Mouse (Mus musculus) NIH3T3 (cell line): ENCODE results near the gene Grsf1.

ENCODE experiments used
- DNase-seq: peaks from one replicate; pipeline ENCODE4 v3.0.0-alpha.2; 2012; ENCODE audit warnings: low read depth

Grsf1 gene

DNA sequence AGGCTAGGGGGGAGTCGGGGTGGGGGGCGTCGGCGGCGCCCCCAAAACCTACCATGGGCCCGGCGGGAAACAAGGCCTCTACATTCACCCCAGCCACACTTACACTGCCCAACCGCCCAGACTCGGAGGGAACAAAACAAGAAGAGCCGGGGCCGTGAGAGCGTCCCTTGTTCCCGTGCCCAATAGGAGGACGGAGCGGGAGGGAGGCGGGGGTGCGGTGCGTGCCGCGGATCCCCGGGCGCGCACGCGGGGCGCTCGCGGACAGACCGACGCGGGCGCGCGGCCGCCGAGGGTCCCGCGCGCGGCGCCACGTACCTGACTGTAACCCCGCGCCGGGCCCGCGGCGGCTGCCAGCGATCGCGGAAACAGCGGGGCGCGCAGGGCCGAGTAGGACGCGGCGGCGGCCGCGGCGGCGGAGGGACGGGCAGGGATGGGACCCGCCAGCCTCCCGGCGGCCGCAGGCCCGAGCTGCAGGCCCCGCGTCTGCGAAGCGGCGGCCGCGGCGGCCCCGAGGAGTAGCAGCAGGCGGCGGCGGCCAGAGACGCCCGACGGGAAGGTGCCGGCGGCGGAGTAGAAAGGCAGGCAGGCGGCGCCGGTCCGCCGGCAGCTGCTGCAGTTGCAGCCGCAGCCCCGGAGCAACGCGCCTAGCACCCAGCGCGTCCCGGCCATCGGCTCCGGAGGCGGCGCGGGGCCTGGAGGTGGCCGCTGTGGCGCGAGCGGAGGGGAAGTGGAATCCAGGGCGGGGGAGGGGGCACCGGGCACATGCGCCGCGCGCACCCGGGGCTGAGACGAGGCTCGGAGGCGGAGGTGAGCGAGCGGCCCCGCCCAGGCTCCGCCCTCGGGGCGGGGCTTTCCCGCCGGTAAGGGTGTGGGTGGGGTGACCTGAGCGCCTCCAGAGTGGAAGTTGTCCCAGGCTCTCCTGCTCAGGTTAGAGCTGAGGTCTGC lies at the start of gene Grsf1:
Gene Grsf1, minus strand, starts transcription at position 729 of the 945 bp plus-strand sequence.
- peak; percentile 92 for DNase-seq

DNA sequence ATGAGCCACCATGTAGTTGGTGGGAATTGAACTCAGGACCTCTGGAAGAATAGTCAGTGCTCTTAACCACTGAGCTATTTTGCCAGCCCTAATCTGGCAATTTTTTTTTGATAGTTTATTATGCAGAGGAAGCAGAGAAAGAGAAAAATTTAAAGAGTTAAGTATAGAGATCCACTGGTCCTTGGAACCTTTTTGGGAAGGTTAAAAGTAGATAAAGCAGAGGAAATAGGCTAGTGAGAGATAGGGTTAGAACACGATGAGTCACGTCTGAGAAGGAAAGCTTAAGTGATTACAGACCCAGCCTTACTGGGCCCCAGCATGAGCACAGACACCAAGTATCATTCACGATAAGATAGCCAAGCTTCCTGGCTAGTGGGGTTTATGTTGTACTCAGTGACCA lies 48.1 kb upstream of the Grsf1 start:
- DNase-seq: peak; percentile 62

DNA sequence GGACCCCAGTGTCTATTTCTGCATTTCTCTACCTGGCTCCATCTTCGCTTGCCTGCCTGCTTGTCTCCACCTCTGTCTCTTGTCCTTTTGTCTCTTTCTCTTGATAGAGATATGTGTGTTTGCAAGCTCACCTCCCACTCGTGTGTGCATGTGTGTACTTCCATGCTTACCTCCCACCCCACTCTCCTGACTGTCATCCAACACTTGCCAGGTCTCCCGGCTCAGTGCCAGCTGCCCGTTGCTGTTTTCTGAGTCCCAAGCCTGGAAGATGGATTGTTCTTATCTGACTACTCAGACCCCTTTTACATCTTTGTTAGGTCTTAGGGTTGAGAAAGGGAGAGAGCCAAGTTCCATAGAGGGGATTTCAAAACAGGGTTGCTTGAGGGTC lies 46.2 kb upstream of the Grsf1 start:
- peak; percentile 41 for DNase-seq

DNA sequence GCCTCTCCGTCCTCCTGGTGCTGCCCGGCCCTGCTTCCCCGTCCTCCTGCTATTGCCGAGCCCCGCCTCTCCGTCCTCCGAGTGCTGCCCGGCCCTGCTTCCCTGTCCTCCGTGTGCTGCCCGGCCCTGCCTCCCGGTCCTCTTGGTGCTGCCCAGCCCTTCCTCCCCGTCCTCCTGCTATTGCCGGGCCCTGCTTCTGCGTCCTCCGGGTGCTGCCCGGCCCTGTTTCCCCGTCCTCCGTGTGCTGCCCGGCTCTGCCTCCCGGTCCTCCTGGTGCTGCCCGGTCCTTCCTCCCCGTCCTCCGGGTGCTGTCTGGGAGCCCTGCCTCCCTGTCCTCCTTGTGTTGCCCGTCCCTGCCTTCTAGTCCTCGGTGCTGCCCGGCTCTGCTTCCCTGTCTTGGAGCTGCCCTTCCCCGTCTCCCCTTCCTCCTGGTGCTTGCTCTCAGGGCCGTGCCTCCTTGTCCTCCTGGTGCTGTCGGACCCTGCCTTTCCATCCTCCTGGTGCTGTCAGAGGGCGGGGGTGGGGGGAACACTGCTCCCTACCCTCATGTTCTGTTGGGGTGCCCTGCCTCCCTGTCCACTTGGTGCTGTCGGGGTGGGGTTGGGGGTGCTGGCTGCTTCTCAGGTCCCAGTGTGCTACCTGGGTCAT lies 45.7 kb upstream of the Grsf1 start:
- DNase-seq: peak; percentile 59

DNA sequence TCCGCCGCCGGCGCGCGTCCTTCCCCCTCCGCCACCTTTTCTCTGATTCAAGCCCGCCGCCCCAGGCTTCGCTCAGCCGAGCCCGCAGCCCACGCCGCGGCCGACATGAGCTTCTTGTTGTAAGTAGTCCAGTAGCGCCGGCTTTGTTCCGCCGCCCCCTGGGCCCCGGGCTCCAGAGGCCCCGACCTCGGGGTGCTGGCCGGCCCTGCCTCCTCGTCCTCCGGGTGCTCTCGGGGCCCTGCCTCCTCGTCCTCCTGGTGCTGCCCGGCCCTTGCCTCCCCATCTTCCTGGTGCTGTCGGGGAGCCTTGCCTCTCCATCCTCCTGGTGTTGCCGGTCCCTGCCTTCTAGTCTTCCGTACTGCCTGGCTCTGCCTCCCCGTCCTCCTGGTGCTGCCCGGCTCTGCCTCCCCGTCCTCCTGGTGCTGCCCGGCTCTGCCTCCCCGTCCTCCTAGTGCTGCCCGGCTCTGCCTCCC lies 45.1 kb upstream of the Grsf1 start:
- no peak for DNase-seq

DNA sequence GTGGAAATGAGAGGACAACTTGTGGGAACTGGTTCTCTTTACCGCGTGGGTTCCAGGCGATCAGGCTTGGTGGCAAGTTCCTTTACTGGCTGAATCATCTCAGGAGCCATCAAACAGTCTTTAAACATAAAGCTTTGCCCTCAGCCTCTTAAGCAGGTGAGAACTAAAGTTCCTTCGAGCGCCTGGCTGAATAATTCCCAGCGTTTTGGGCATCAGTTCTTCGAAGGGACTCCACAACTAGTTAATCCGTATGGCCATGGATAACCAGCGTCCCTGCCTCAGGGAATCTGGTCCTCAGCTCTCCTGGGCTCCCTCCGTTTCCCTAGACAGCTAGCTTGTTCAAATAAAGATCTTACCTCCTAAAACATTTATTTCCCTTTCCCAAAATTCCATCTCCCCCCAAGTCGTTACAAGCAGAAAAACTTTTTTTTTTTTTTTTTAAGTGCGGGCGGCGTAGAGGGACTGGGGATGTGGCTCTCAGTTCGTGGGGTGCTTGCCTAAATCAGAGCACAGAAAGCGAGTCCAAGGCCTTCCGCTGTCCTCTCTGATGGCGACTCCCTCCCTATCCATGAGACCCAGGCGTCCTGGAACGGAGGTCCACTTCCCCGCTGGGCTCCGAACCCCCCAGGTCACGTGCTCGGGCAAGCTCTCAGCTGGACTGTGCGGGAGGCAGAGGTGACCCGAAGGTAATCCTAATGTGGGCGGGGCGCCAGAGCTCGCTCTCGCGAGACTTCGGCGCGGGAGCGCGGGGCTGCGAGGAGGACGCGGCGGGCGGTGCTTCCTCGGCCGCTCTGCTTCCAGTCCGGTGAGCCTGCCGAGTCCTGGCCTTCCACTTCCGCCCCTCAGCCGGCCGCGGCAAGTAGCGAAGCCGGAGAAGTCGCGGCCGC lies 44.4 kb upstream of the Grsf1 start, which contains the start of gene Mob1b:
Gene Mob1b, plus strand, starts transcription at position 740 of the 887 bp plus-strand sequence.
- peak; percentile 100 for DNase-seq

DNA sequence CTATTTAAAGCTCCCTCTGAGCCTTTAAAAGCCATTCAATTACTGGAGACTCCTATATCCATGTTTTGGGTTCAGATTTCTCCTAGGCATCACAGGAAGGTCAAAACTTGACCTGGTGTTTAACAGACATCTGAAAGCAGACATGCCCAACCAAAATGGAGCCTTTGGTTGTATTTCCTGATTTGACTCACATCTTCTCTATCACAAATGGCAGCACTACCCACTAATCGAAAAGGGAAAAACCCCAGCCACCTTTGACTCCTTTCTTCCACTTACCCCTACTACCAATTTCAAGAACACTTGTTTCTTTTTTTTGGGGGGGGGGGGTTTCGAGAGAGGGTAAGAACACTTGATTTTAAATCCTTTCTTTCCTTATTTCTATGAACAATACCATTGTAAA lies 41.0 kb upstream of the Grsf1 start:
- DNase-seq: no peak

DNA sequence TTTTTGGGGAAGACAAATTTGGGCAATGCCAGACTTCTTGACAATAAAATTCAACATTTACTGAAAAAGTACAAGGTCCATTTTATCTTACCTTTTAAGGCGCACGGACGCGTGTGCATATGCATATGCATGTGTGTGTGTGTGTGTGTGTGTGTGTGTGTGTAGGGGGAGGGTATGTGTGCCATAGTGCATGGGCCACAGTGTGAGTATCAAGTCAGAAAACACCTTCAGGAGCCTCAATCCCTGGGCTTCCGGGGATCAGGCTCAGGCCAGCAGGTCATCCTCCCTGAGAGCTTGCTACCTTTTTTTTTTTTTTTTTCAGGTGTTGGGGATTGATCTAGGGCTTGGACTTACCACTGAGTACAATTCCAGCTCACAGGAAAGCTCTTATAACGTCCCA lies 36.4 kb upstream of the Grsf1 start:
- DNase-seq: no peak

DNA sequence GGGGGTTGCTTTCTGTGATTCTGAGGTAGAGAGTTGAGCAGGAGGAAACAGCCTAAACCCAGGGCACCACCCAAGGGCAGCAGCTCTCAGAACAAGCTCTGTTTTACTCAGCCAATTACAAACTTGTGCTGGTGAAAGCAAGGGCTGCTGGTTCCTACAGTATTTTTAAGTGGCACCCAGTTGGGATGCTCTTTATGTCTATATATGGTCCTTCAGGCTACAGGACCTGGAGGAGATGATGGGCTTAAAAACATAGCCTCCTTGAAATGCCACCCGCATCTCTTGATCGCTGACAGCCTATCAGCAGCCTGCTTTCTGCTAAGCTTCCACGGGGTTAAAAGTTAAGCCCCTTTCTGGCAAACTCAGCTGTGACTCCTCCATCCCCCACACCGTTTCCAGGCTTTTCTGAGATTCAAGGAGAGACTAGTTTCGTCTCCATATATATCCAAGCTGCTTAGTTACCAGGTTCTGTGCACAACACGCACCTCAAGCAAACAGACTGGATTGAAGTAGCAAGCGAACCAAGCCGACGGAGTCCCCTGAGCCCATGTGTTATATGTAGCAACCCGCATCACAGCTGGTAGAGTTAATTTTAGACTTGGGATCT lies 35.8 kb upstream of the Grsf1 start:
- DNase-seq: no peak

DNA sequence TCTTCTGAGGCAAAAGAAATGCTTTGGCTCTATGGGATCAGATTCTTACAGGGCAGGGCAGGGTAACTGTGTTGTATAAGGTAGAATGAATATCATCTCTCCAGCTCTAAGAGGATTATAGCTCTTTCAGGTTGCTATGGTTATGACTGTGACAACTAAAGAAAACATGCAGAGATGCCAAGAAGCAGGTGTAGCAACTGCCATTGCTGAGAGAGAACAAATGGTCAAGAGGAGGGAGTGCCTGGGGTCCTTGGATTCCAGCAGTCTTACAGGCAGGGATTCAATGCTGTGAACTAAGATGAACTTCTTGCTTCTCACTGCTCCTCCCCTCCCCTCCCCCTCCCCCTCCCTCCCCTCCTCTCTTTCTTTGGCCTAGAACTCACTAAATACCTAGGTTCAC lies 35.2 kb upstream of the Grsf1 start:
- no peak for DNase-seq

DNA sequence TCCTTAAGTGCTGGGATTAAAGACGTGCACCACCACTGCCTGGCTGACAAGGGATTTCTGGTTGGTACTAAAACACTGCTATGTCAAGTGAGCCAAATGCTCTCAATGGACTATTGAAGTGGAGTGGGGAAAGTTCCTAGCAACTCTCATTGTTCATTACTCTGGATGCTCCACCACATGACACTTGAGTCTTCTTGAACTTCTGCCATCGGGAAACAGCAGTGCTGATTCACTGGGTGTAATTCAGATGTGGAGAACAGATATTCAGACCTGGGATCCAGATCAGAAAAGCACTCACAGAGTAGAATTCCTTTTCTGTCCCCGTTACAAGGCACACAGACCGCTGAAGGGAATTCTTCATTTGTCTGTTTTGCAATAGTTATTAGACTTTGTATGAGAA lies 27.6 kb upstream of the Grsf1 start:
- peak; percentile 36 for DNase-seq

DNA sequence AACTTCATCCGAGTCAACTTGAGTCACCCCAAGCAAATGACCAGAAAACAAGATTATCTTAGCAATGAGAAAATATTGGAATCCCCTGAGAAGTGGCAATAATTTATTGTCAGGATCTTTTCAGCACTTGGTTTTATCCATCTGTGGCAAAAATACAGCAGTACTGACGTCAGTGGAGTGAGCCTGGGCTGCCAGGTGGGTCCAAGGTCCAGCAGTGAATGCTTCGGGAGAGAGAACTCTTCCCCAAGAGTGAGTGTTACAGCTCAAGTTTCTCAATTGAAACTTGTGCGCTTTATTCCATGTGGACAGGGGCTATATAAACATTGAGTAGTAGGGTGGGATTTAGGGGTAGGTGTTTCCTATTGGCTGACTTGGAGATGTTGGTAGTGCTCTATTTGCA lies 26.1 kb upstream of the Grsf1 start:
- DNase-seq: no peak

DNA sequence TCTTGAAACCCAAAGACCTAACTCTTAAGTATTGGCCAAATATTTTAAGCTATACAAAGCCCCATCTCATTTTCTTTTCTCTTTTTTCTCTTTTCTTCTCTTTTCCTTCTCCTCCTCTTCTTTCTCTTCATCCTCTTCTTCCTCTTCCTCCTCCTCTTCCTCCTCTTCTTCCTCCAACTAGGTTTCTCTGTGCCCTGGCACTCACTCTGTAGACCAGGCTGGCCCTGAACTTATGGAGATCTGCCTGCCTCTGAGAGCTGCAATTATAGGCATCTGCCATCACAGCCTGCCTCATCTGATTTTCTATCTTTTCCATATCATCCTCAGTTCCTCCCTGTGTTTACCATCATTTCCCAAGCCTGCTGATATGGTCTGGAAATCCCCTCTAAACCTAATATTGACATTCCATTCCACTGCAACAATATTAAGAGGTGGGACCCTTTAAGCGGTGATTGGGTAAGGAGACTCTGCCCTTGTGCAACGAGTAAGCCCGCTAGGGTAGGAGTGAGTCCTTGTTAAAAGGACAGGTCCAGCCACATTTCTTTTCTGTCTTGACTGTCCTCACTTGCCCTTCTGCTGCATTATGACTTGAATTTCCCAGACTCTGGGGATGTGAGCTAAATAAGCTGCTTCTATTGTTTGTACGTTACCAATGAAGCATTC lies 23.4 kb upstream of the Grsf1 start:
- DNase-seq: no peak

DNA sequence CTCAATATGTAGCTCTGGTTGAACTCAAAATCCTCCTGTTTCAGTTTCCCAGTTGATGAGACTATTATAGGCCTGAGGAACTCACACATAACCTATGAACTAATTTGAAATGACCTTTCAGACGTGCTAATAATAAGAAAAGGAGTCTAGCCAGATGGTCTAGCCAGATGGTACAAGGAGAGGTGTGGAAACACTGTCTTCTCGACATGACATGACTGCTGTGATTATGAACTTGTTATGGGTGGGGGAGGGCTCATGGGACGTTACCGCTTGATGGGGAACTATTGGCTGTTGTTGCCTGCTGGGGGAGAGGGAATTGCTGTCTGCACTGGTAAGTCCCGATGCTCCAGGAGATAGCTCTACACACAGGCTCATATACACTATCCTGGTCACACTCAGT lies 21.3 kb upstream of the Grsf1 start:
- no peak for DNase-seq

DNA sequence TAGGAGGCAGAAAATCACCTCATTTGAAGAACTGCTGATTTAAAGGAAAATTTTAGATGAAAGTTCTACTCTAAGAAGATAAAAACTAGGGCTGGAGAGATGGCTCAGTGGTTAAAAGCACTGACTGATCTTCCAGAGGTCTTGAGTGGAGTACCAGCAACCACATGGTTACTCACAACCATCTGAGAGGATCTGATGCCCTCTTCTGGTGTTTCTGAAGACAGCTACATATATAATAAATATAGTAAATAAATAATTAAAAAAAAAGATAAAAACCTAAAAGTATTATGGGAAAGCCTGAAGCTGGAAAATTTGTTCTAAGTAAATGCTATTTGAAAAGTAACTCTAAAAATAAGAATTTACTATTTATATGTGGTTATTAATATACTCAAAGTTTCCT lies 17.1 kb upstream of the Grsf1 start:
- DNase-seq: no peak

DNA sequence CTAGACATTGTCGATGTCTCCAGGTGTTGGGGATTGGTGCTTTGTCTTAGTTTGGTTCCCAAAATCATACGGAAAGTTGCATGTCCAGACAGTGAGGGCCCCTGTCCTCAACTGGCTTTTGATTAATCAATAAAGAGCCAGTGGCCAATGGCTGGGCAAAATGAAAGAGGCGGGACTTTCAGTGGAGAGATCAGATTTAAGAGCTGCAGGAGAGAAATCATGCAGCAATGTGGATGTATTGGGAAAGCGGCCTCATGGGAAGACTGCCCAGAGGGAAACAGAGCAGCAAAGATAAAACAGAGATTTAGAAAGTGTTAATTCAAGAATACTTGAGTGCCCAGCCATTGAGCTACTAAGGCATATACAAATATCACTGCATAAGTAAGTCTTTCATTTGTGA lies 16.6 kb upstream of the Grsf1 start:
- no peak for DNase-seq

DNA sequence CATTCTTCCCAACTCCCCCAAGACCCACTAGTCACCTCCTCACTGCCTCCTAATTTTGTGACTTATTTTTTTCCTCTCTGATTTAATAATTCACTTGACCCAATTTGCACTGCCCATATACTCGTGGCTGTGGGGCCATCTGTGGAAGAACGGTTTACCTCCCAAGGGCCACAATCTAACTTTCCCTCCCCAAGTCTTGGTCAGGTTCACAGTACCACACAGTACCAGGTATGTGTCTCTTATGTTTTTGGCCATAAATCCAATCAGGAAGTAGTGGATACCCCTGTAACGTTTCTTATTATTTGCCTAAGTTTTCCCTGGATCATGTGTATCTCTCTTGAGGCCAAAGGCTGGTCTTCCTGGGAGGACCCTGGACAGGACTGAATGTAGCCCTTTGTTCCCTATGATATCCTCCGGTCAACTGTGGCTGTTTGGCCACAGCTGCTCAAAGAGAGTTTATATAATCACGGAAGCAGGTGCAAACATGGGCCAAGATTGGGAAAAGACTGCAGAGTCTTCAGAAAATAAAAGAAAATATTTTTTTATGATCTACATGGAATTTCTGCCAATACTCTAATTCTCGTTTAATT lies 15.6 kb upstream of the Grsf1 start:
- no peak for DNase-seq

DNA sequence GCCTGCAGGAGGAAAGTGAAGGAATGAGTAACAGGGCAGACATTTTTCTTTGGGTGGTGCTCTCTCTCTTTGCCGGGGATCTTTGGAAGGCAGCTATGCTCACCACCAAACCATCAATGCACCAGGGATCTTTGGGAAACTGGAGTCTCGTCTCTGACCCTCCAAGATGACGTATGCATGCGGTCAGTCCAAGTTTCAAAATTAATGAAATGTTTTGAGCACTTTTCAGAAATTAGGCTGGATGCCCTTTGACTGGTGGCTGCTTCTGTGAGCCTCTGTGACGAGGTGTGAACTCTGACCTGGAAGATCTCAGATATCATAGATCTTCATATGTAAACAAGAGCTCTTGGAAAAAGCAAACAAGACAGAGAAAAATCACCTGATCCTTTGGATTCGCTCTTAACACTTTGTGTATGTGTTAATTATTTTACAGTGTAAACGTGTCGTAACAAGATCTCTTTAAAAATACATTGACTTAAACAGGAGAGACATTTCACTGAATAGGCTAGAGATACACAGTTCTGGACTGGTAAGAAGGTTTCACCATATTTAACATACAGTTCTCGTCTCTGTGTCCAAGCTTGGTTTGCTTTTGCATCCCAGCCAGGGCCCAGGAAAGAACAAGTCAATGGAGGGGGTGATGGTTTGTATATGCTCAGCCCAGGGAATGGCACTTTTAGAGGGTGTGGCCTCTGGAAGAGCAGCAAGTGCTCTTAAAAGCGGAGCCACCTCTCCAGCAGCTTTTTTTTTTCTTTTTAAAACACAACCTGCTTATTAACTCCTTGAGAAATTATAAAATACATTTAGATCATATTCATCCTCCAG lies 14.9 kb upstream of the Grsf1 start:
- no peak for DNase-seq

DNA sequence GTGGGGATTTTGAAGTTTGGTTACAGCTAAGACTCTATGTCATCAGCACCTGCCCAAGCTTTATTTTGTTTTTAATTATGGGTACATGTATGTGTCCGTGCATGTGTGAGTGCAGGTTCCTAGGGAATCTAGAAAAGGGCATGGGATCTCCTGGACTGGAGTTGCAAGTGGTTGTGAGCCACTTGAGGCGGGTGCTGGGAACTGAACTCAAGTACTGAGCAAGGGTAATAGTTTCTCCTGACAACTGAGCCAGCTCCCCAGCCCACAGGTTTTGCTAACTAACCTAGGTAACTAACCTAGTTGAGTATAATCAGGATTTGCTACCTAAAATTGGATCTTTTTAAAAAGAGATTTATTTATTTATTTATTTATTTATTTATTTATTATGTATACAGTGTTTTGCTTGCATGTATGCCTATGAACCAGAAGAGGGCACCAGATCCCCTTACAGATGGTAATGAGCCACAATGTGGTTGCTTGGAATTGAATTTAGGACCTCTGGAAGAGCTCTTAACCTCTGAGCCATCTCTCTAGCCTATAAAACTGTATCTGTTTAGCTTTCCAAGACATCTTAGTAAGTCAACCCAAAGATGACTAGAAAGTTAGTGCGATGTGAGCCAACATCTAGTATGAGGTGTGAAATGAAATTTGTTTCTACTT lies 13.4 kb upstream of the Grsf1 start:
- peak; percentile 78 for DNase-seq
